Mouse (Mus musculus) liver, postnatal 0 days (tissue): ENCODE results near the gene Tgfbr2.

ENCODE experiments used
- CTCF ChIP-seq: sonication (generic); IDR thresholded peaks from 2 replicates; pipeline ENCODE4 v1.5.1; 2016; ENCODE audit warnings: antibody characterized with exemption, low read depth
- EP300 ChIP-seq: IDR thresholded peaks from 2 replicates; pipeline ENCODE4 v1.6.1; 2016; ENCODE audit warnings: antibody characterized with exemption, low read depth, mild to moderate bottlenecking

GRCm38 (mm10) chr9:116163883-116164282 lies 11.3 kb downstream of the Tgfbr2 start:
- TF ChIP-seq CTCF (no peak), EP300 (no peak)
